Mouse (Mus musculus): ENCODE measurements at regions not wholly inside any gene's neighbourhood (a gene's known extent, or its start where the extent isn't known, plus 50 kb on each side); places are given as distances from the start of the nearest gene placed in this dataset.
"Not testable (repeated sequence)": the region's sequence is repeated elsewhere in the genome, so short reads cannot be mapped to it uniquely, and the experiment has no call there.

- Histone ChIP-seq H3K27ac (no peak overlapping the region), H3K79me2 (replicated peaks; ENCODE audit: control insufficient read depth, insufficient read depth, low read length) (no peaks in the 10 kb centered on the region), H3K27me3 (ENCODE audit: control insufficient read depth, insufficient read depth, low read length) (no peaks in the 10 kb centered on the region), H3K36me3 (ENCODE audit: control insufficient read depth, insufficient read depth, low read length) (no peaks in the 10 kb centered on the region), H3K4me1 (ENCODE audit: control insufficient read depth, insufficient read depth, low read length) (no peaks in the 10 kb centered on the region), H3K9ac (ENCODE audit: low read depth, low read length) (no peak overlapping the region), H3K4me3 (no peak overlapping the region)
- DNase-seq, result no peak
- 64% methylated on average over 3 of the region's 3 CpGs for WGBS
- TF ChIP-seq EP300 (IDR thresholded peaks at IDR 0.05; ENCODE audit: insufficient read depth, low read depth, low read length), result no peak
- no peak for TF ChIP-seq CTCF (IDR thresholded peaks at IDR 0.05)
- TF ChIP-seq POLR2A (IDR thresholded peaks at IDR 0.05; ENCODE audit: insufficient read depth, low read depth, low read length), result no peak
- intact Hi-C loops (cut with DNase I), result no loop called here
Measured at GRCm38 (mm10) chr10:104032771-104033170, 110.0 kb upstream of the Gm21293 start.

GRCm38 (mm10) chr10:104041729-104042386 lies 100.9 kb upstream of the Gm21293 start:
- WGBS, result 46% methylated on average over 2 of the region's 2 CpGs
- H3K27ac ChIP-seq; intact Hi-C loops (cut with DNase I); H3K36me3 ChIP-seq (ENCODE audit: control insufficient read depth, insufficient read depth, low read length); H3K4me1 ChIP-seq (ENCODE audit: control insufficient read depth, insufficient read depth, low read length); H3K9ac ChIP-seq (ENCODE audit: low read depth, low read length); H3K4me3 ChIP-seq; H3K27me3 ChIP-seq (ENCODE audit: control insufficient read depth, insufficient read depth, low read length); DNase-seq; H3K79me2 ChIP-seq (replicated peaks; ENCODE audit: control insufficient read depth, insufficient read depth, low read length): not testable (repeated sequence)

- H3K27me3 ChIP-seq (ENCODE audit: control insufficient read depth, insufficient read depth, low read length), result no peaks in the 10 kb centered on the region
- TF ChIP-seq POLR2A (IDR thresholded peaks at IDR 0.05; ENCODE audit: insufficient read depth, low read depth, low read length) (no peak), EP300 (IDR thresholded peaks at IDR 0.05; ENCODE audit: insufficient read depth, low read depth, low read length) (no peak), CTCF (IDR thresholded peaks at IDR 0.05) (no peak)
- intact Hi-C loops (cut with DNase I), result no loop called here
- no peaks in the 10 kb centered on the region for H3K36me3 ChIP-seq (ENCODE audit: control insufficient read depth, insufficient read depth, low read length)
- DNase-seq, result no peak
- H3K27ac ChIP-seq, result no peak overlapping the region
- no peaks in the 10 kb centered on the region for H3K79me2 ChIP-seq (replicated peaks; ENCODE audit: control insufficient read depth, insufficient read depth, low read length)
- H3K4me1 ChIP-seq (ENCODE audit: control insufficient read depth, insufficient read depth, low read length), result no peaks in the 10 kb centered on the region
- WGBS, result 69% methylated on average over 1 of the region's 1 CpGs
- H3K9ac ChIP-seq (ENCODE audit: low read depth, low read length), result no peak overlapping the region
- H3K4me3 ChIP-seq, result no peak overlapping the region
Measured at GRCm38 (mm10) chr10:104042387-104042775, 100.4 kb upstream of the Gm21293 start.

GRCm38 (mm10) chr10:104043569-104043968 lies 99.2 kb upstream of the Gm21293 start:
- intact Hi-C loops (cut with DNase I), result no loop called here
- Histone ChIP-seq H3K4me1 (ENCODE audit: control insufficient read depth, insufficient read depth, low read length) (no peaks in the 10 kb centered on the region), H3K27ac (no peak overlapping the region), H3K36me3 (ENCODE audit: control insufficient read depth, insufficient read depth, low read length) (no peaks in the 10 kb centered on the region), H3K4me3 (no peak overlapping the region), H3K79me2 (replicated peaks; ENCODE audit: control insufficient read depth, insufficient read depth, low read length) (no peaks in the 10 kb centered on the region), H3K27me3 (ENCODE audit: control insufficient read depth, insufficient read depth, low read length) (no peaks in the 10 kb centered on the region), H3K9ac (ENCODE audit: low read depth, low read length) (no peak overlapping the region)
- 74% methylated on average over 1 of the region's 1 CpGs for WGBS
- DNase-seq, result no peak
- TF ChIP-seq CTCF (IDR thresholded peaks at IDR 0.05) (no peak), EP300 (IDR thresholded peaks at IDR 0.05; ENCODE audit: insufficient read depth, low read depth, low read length) (no peak), POLR2A (IDR thresholded peaks at IDR 0.05; ENCODE audit: insufficient read depth, low read depth, low read length) (no peak)

Measured in heart, adult 2 months (tissue).